In the genomic region with DNA sequence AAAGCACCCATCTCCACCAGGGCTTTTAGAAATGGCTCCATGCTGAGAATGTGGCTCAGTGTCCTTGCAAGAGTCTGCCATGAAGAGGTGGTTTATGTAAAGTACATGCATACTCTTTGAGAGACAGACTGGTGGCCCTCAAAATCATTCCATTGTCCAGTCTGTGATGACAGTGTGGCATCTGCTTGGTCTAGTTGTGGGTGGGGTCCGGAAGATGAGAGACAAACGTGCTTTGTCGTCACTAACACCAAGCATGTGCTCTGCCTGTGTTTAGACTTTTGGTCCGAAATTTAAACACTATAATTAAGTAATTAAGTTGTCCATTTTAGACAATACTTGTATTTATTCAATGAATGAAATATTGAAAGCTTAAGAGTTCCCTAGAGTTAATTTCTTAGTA, we compare ENCODE assay signal across 20 mouse cellular contexts.
"Had no signal": no experiment of that assay in that cellular context is flagged by ENCODE, and none has a peak within 500 bp of the region (broad histone marks: within the 10 kb centered on the region; RNA-seq: fewer than 3 reads in every experiment).

No protein-coding gene starts in this region.

- H3K9me3 ChIP-seq: lung, embryonic 15.5 days; megakaryocyte, embryonic 14.5 days; midbrain, embryonic 13.5 days; midbrain, embryonic 15.5 days; neural tube, embryonic 13.5 days; neural tube, embryonic 15.5 days; stomach, embryonic 15.5 days had no signal

- ATAC-seq: liver, postnatal 0 days; lung, postnatal 0 days; midbrain, embryonic 13.5 days; midbrain, embryonic 15.5 days had no signal

- DNase-seq: liver, postnatal 0 days; lung, adult 2 months; lung, postnatal 14 days; lung, postnatal 36 days; right cerebral cortex, postnatal 14 days; thymus, adult 2 months; thymus, postnatal 25 days; thymus, postnatal 4 days had no signal

- H3K4me1 ChIP-seq: lung, embryonic 15.5 days; megakaryocyte, embryonic 14.5 days; midbrain, embryonic 13.5 days; midbrain, embryonic 15.5 days; neural tube, embryonic 13.5 days; neural tube, embryonic 15.5 days; stomach, embryonic 15.5 days had no signal

- H3K9ac ChIP-seq: liver, postnatal 0 days; lung, embryonic 15.5 days; midbrain, embryonic 13.5 days; midbrain, embryonic 15.5 days; neural tube, embryonic 13.5 days; neural tube, embryonic 15.5 days; stomach, embryonic 15.5 days had no signal

- H3K4me2 ChIP-seq: lung, embryonic 15.5 days; midbrain, embryonic 11.5 days; midbrain, embryonic 13.5 days; midbrain, embryonic 15.5 days; neural tube, embryonic 13.5 days; neural tube, embryonic 15.5 days; stomach, embryonic 15.5 days had no signal

- H3K27ac ChIP-seq: lung, embryonic 15.5 days; macrophage; midbrain, embryonic 13.5 days; midbrain, embryonic 15.5 days; neural tube, embryonic 13.5 days; neural tube, embryonic 15.5 days; stomach, embryonic 15.5 days; stomach, postnatal 0 days had no signal

- H3K4me3 ChIP-seq: lung, embryonic 15.5 days; megakaryocyte, embryonic 14.5 days; midbrain, embryonic 13.5 days; midbrain, embryonic 15.5 days; myocyte; neural tube, embryonic 13.5 days; neural tube, embryonic 15.5 days; stomach, embryonic 15.5 days had no signal

- H3K27me3 ChIP-seq: lung, embryonic 15.5 days; megakaryocyte, embryonic 14.5 days; midbrain, embryonic 13.5 days; midbrain, embryonic 15.5 days; neural tube, embryonic 13.5 days; neural tube, embryonic 15.5 days; stomach, embryonic 15.5 days had no signal
